Mouse (Mus musculus): ENCODE data around the gene Srpk2. TPM values are rescaled to one million over a fixed set of nuclear protein-coding genes. Genes with fewer than 3 reads are reported as not detected.
"Not testable (repeated sequence)": the region's sequence is repeated elsewhere in the genome, so short reads cannot be mapped to it uniquely, and the experiment has no call there.

The Srpk2 gene
- polyA plus RNA-seq, 1 experiment from 2014 or later = 48.0 TPM

DNA sequence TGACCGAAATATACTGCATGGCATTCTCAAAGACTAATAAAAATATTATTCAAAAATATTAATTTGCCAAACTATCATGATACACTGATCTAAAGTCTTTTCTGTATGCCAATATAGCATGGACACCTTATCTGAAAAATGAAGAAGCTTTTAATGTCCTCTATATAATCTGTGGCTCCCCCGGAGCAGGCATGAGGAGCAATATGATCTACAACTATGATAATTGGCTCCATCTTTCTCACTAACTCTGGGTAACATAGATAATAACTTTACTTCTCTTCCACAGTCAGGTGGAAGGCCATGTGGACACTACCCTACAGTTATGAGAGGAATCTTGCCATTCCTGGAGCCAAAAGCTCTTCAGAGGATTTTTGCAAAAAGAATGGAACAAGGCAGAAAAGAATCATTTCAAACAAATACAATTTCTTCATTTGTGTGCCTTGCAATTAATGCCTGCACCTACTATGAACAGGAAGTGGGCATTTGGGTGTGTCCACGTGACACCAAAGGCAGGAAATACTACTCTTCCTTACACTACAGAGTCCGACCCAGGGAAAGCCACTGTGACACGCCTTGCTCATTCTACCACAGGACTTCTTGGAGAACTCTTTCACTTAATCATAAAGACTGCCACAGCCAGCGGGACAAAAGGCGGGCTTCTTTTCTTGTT, 80.2 kb downstream of the Srpk2 start:
- no peak overlapping the region for H3K4me2 ChIP-seq

DNA sequence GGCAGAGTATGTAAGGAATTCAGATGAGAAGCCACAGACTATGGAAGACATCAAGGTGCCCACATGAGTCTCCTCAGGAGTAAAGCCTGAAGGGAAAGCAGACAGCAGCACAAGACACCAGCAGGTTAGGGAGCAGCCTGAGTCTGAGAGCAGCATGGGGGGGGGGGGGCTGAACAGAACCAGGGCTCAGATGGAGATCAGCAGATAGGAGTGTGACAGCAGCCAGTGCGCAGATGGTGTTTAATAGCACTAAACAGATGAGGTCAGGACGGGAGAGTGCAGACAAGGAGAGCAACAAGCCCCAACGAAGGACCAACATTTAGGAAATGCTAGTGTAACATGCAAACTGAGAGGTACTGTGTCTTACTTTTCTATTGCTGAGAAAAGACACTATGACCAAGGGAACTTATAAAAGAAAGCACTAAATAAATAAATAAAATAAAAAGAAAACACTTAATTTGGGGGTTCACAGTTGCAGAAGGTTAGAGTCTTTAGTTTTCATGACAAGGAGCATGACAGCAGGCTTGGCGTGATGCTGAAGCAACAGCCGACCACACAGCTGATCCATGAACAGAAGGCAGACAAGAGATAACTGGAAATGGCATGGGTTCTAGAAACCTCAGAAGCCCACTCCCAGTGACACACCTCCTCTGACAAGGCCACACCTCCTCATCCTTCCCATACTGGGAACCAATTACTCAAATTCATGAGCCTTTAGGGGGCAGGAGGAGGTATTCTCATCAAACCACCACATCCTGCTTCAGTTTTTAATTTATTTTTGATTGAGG, 84.5 kb downstream of the Srpk2 start:
- H3K27me3 ChIP-seq (replicated peaks) = no peaks in the 10 kb centered on the region
- WGBS = 69% methylated on average over 5 of the region's 5 CpGs
- no peak overlapping the region for H3K27ac ChIP-seq (ENCODE audit: poor library complexity, severe bottlenecking)
- no peaks in the 10 kb centered on the region for H3K9me3 ChIP-seq (replicated peaks)
- ATAC-seq (ENCODE audit: insufficient number of reproducible peaks, low FRiP score) = no peak
- no peak overlapping the region for H3K9ac ChIP-seq
- no peak overlapping the region for H3K4me2 ChIP-seq
- H3K4me1 ChIP-seq (replicated peaks) = peaks cover 29% of the 10 kb centered on the region
- H3K36me3 ChIP-seq = peaks cover 3% of the 10 kb centered on the region
- H3K4me3 ChIP-seq = no peak overlapping the region

More for the DNA sequence above, 80.2 kb downstream of the Srpk2 start:
- Histone ChIP-seq H3K4me3 (no peak overlapping the region), H3K27ac (ENCODE audit: poor library complexity, severe bottlenecking) (no peak overlapping the region), H3K36me3 (peaks cover 3% of the 10 kb centered on the region), H3K27me3 (replicated peaks) (no peaks in the 10 kb centered on the region), H3K9ac (no peak overlapping the region), H3K9me3 (replicated peaks) (no peaks in the 10 kb centered on the region), H3K4me1 (replicated peaks) (peaks cover 17% of the 10 kb centered on the region)
- WGBS = 77% methylated on average over 7 of the region's 7 CpGs
- ATAC-seq (ENCODE audit: insufficient number of reproducible peaks, low FRiP score) = no peak

DNA sequence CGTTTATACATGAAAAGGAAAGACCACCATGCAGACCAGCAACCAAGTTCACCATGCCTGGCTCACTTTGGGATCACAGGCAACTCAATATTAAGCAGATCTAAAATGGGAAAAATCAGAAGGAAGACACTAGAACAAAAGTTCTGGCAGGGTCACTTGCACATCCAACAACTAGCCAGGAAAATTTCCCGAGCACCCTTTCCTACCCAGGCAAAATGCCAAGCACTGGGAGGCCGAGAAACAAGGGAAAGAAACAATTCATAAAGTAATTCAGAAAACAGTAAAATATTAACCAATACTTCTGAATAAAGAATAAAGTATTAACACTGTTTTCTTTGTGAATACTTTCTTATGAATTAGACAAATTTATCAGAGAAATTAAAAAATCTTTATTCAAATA, 85.2 kb downstream of the Srpk2 start:
- Histone ChIP-seq H3K27ac (ENCODE audit: poor library complexity, severe bottlenecking) (no peak overlapping the region), H3K4me2 (no peak overlapping the region), H3K4me1 (replicated peaks) (peaks cover 29% of the 10 kb centered on the region), H3K9ac (no peak overlapping the region), H3K4me3 (no peak overlapping the region), H3K27me3 (replicated peaks) (no peaks in the 10 kb centered on the region), H3K9me3 (replicated peaks) (no peaks in the 10 kb centered on the region), H3K36me3 (peaks cover 5% of the 10 kb centered on the region)
- ATAC-seq (ENCODE audit: insufficient number of reproducible peaks, low FRiP score) = no peak
- 74% methylated on average over 3 of the region's 3 CpGs for WGBS

DNA sequence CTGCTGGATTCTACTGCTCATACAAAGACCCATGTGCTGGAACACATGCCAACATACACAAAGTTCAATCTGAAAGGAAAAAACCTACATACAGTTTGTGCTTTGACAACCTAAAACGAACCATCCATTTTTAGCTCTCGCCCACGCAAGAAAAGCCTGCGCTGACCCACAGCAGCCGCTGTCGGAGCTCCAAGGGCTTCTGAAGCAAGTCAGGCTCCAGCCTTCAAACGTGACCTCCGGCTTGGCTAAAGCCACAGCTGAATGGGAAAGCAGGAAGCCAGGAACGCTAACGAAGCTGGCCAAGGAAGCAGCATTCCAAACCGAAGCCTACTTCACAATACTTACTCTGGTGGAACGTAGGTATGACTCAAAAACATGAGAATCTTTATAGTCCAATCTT, 85.9 kb downstream of the Srpk2 start:
- peaks cover 29% of the 10 kb centered on the region for H3K4me1 ChIP-seq (replicated peaks)
- H3K4me3 ChIP-seq = no peak overlapping the region
- H3K27ac ChIP-seq (ENCODE audit: poor library complexity, severe bottlenecking) = peak overlapping the region; percentile 50
- H3K27me3 ChIP-seq (replicated peaks) = no peaks in the 10 kb centered on the region
- WGBS = 50% methylated on average over 12 of the region's 12 CpGs
- H3K4me2 ChIP-seq = peak overlapping the region; percentile 36; the same call in 1 of the 2 replicates
- no peak for ATAC-seq (ENCODE audit: insufficient number of reproducible peaks, low FRiP score)
- peaks cover 5% of the 10 kb centered on the region for H3K36me3 ChIP-seq
- no peaks in the 10 kb centered on the region for H3K9me3 ChIP-seq (replicated peaks)
- peak overlapping the region; percentile 4; the same call in 1 of the 2 replicates for H3K9ac ChIP-seq

DNA sequence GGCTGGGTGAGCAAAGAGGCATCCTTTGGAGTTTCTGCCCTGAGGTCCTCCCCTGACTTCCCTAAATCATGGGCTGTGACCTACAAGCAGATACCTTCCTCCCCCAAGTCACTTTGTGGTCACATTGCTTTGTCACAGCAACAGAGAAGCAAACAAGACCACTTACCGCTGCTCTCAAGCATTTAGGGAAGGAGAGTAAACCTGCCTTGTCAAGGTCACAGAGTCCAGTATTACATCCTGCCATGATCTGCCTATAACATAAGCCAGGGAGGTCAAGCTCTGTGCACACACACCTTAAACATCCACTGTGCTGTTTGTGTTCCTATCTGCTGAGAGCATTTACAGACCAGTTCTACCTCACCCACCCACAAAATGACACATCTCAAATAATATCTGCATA, 86.4 kb downstream of the Srpk2 start:
- Histone ChIP-seq H3K27me3 (replicated peaks) (no peaks in the 10 kb centered on the region), H3K9me3 (replicated peaks) (no peaks in the 10 kb centered on the region), H3K27ac (ENCODE audit: poor library complexity, severe bottlenecking) (peak overlapping the region; percentile 50), H3K4me3 (no peak overlapping the region), H3K36me3 (peaks cover 5% of the 10 kb centered on the region), H3K4me1 (replicated peaks) (peaks cover 26% of the 10 kb centered on the region), H3K9ac (no peak overlapping the region), H3K4me2 (peak overlapping the region; percentile 36; the same call in 1 of the 2 replicates)
- ATAC-seq (ENCODE audit: insufficient number of reproducible peaks, low FRiP score) = peak; percentile 41; the same call in 1 of the 2 replicates
- WGBS = 35% methylated on average over 1 of the region's 1 CpGs

DNA sequence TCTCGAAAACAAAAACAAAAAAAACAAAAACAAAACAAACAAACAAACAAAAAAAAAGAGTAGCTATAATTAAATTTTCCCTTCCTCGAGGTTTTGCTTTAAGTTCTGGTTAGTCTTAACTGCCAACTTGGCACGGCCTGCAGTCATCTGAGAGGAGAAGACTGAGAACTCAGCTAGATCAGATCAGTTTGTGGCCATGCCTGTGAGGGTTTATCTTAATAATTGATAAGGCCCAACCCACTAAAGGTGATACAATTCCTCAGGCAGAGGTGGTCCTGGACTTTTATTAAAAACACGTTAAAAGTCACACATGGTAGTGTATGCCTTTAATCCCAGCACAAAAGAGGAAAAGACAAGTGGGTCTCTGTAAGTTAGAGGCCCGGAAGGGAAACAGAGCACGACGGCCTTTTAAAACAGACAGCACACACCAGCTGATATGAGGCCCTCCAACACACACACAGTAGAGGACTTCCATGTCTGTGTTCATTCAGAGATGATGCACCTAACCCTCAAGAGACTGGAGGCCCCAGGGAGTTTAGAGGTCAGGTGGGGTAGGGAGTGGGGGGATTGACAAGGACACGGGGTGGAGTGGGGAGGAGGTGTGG, 87.1 kb downstream of the Srpk2 start:
- Histone ChIP-seq H3K27me3 (replicated peaks) (no peaks in the 10 kb centered on the region), H3K4me2 (0 out of 2 replicates have a peak overlapping the region, but pooled peaks have one; percentile 2), H3K4me3 (no peak overlapping the region), H3K9ac (no peak overlapping the region), H3K36me3 (peaks cover 5% of the 10 kb centered on the region), H3K9me3 (replicated peaks) (no peaks in the 10 kb centered on the region), H3K4me1 (replicated peaks) (peaks cover 24% of the 10 kb centered on the region), H3K27ac (ENCODE audit: poor library complexity, severe bottlenecking) (peak overlapping the region; percentile 50)
- WGBS = 48% methylated on average over 8 of the region's 8 CpGs
- ATAC-seq (ENCODE audit: insufficient number of reproducible peaks, low FRiP score) = 0 out of 2 replicates have a peak, but pooled peaks have one; percentile 39

DNA sequence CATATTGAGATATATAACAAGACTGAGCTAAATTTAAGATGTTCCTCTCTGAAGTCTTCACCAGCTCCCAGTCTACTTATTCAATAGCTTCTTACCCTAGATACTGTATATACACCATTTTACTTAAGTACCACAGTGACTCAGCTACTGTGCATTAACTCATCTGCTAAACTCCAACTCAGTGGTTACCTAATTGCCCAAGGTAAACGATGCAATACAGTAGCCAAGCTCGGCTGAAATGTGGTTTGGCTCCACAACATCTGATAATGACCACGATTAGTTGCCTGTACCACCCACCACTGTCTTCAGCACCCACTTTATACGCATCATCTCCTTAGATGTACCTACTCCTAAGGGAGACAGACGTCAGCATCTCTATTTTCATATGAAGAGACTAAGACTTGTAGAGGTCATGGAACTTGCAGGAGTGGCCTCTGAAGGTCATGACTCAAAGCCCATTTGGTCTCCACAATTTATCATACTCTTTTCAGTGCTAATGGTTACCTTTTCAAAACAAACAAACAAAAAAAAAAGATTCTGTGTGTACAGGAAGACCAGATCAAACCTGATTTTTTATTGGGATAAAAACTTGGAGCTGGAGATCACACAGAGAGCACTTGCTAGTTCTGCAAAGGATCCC, 88.0 kb downstream of the Srpk2 start:
- Histone ChIP-seq H3K9ac (no peak overlapping the region), H3K9me3 (replicated peaks) (no peaks in the 10 kb centered on the region), H3K4me3 (no peak overlapping the region), H3K36me3 (peaks cover 3% of the 10 kb centered on the region), H3K4me1 (replicated peaks) (peaks cover 24% of the 10 kb centered on the region), H3K27ac (ENCODE audit: poor library complexity, severe bottlenecking) (no peak overlapping the region), H3K4me2 (no peak overlapping the region), H3K27me3 (replicated peaks) (no peaks in the 10 kb centered on the region)
- no peak for ATAC-seq (ENCODE audit: insufficient number of reproducible peaks, low FRiP score)
- 78% methylated on average over 5 of the region's 5 CpGs for WGBS

DNA sequence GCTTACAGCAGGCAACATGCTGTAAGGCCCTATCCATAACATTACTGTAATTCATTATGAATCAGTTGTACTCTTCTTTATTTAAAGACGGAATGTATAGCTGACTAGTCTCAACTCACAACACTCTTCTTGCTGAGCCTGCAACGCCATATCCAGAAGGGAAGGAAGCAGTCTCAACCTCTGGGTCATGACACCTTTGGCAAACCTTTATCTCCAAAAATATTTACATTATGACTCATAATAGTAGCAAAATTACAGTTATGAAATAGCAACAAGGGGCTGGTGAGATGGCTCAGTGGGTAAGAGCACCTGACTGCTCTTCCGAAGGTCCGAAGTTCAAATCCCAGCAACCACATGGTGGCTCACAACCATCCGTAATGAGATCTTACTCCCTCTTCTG, 94.1 kb downstream of the Srpk2 start:
- not testable (repeated sequence) for ATAC-seq (ENCODE audit: insufficient number of reproducible peaks, low FRiP score); H3K36me3 ChIP-seq
- 84% methylated on average over 5 of the region's 5 CpGs for WGBS

DNA sequence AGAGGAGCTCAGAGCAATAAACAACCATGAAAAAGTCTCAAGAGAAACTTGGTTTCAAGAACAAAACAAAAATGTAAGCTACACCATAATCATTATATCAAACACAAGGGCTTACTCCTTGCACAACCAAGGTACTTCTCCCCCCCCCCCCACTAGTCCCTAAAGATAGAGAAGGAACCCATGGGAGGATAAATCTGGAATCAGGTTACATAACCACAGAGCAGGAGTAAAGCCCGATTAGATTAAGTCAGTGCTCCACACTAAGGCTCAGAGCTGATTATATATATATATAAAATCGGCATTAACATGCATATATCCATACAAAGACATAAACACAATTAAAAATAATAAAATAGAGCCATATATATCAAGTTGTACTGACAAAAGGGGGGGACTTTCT, 96.8 kb downstream of the Srpk2 start:
- Histone ChIP-seq H3K4me2 (no peak overlapping the region), H3K27me3 (replicated peaks) (no peaks in the 10 kb centered on the region), H3K27ac (ENCODE audit: poor library complexity, severe bottlenecking) (no peak overlapping the region), H3K4me1 (replicated peaks) (peaks cover 25% of the 10 kb centered on the region), H3K4me3 (no peak overlapping the region), H3K9me3 (replicated peaks) (no peaks in the 10 kb centered on the region), H3K36me3 (no peaks in the 10 kb centered on the region), H3K9ac (no peak overlapping the region)
- ATAC-seq (ENCODE audit: insufficient number of reproducible peaks, low FRiP score) = no peak
- WGBS = 64% methylated on average over 2 of the region's 2 CpGs

More for the DNA sequence above, 94.1 kb downstream of the Srpk2 start:
- peaks cover 25% of the 10 kb centered on the region for H3K4me1 ChIP-seq (replicated peaks)
- not testable (repeated sequence) for H3K27me3 ChIP-seq (replicated peaks); H3K4me2 ChIP-seq; H3K9ac ChIP-seq; H3K4me3 ChIP-seq; H3K9me3 ChIP-seq (replicated peaks); H3K27ac ChIP-seq (ENCODE audit: poor library complexity, severe bottlenecking)

DNA sequence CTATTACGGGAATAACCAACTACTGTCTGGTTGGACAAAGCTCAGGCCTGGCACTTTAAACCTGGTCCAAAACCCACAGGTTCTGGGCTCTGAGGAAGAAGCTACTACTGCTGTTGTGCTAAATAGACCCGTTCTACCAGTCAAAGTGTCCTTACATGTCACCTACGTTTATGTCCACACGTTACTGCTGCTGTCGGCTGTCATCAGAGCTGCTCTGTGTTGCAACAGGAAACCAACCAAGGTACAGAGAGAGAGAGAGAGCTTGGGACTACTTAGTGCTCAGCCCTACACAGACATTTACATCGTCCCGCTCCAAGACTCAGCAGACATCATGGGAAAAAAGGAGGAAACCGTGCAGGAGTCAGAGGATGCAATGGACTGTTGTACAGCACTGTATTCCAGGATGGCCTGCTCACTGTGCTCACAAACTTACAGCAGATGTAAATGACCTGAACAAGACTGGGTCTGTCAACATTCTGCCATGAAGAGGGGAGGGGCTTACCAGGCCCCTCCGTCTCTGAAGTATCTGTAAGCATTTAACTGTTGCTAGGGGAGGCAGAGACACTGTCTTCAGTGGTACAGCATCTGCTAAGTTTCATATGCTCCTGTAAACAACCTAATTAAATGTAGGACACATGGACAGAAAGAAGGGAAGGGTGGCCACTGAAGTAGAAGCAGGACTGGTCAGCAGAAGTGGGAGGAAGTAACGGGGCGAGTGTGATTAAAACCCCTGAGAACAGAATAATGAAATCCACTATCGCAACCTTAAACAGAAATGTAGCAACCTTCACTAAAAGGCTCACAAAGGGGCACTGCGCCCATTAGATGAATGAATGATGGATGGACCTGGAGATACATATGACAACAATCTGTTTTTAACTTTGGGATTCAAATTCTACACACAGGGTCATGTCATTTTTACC, 97.6 kb downstream of the Srpk2 start:
- H3K27ac ChIP-seq (ENCODE audit: poor library complexity, severe bottlenecking) = no peak overlapping the region
- H3K9me3 ChIP-seq (replicated peaks) = no peaks in the 10 kb centered on the region
- H3K4me2 ChIP-seq = no peak overlapping the region
- no peaks in the 10 kb centered on the region for H3K27me3 ChIP-seq (replicated peaks)
- no peaks in the 10 kb centered on the region for H3K36me3 ChIP-seq
- no peak overlapping the region for H3K4me3 ChIP-seq
- WGBS = 73% methylated on average over 13 of the region's 13 CpGs
- ATAC-seq (ENCODE audit: insufficient number of reproducible peaks, low FRiP score) = no peak
- H3K4me1 ChIP-seq (replicated peaks) = peaks cover 25% of the 10 kb centered on the region
- H3K9ac ChIP-seq = no peak overlapping the region
